13 mouse cellular contexts compared by ENCODE assay signal in genomic region chr5:148598376-148598775, GRCm38 (mm10). TPM values are rescaled to one million over a fixed set of nuclear protein-coding genes. Genes with fewer than 3 reads are reported as not detected.
DNase-seq lines count a peak whose midpoint lies in the region; ATAC-seq and TF ChIP-seq lines count a peak whose summit lies in the region.
"Had no signal": no experiment of that assay in that cellular context is flagged by ENCODE, and none has a peak within 500 bp of the region (broad histone marks: within the 10 kb centered on the region; RNA-seq: fewer than 3 reads in every experiment).

No protein-coding gene starts in this region.

- H3K4me2 ChIP-seq in liver, embryonic 12.5 days = no peak overlapping the region
- no peak overlapping the region for H3K4me2 ChIP-seq in limb, embryonic 11.5 days (ENCODE audit: low read depth, severe bottlenecking)
- H3K4me2 ChIP-seq in stomach, embryonic 15.5 days = no peak overlapping the region
- H3K4me2 ChIP-seq in heart, embryonic 12.5 days = no peak overlapping the region
- H3K4me2 ChIP-seq: hindbrain, embryonic 15.5 days; midbrain, embryonic 13.5 days had no signal

- WGBS in liver, adult 2 months = 29% methylated on average over 9 of the region's 9 CpGs
- WGBS in liver, embryonic 12.5 days (ENCODE audit: insufficient replicate concordance) = 69% methylated on average over 9 of the region's 9 CpGs
- 13% methylated on average over 9 of the region's 9 CpGs for WGBS in limb, embryonic 11.5 days
- 64% methylated on average over 9 of the region's 9 CpGs for WGBS in stomach, embryonic 15.5 days
- WGBS in heart, embryonic 12.5 days = 63% methylated on average over 9 of the region's 9 CpGs

- TF ChIP-seq CTCF in liver, adult 2 months (IDR thresholded peaks at IDR 0.05; ENCODE audit: low read depth, low read length) = no peak

- peaks cover 3% of the 10 kb centered on the region for H3K4me1 ChIP-seq in liver, adult 2 months (ENCODE audit: control insufficient read depth, insufficient read depth, low read length)
- no peaks in the 10 kb centered on the region for H3K4me1 ChIP-seq in liver, embryonic 12.5 days
- H3K4me1 ChIP-seq in limb, embryonic 11.5 days (ENCODE audit: control insufficient read depth, insufficient read depth, low read length) = 0 out of 2 replicates have a peak, but pooled peaks cover 5% of the 10 kb centered on the region
- H3K4me1 ChIP-seq in stomach, embryonic 15.5 days = no peaks in the 10 kb centered on the region
- 0 out of 2 replicates have a peak, but pooled peaks cover 3% of the 10 kb centered on the region for H3K4me1 ChIP-seq in heart, embryonic 12.5 days (replicated peaks)
- H3K4me1 ChIP-seq: hindbrain, embryonic 15.5 days had no signal

- H3K9ac ChIP-seq in liver, adult 2 months (ENCODE audit: low read depth, low read length) = no peak overlapping the region
- H3K9ac ChIP-seq in liver, embryonic 12.5 days = no peak overlapping the region
- H3K9ac ChIP-seq in limb, embryonic 11.5 days (ENCODE audit: low read length) = no peak overlapping the region
- H3K9ac ChIP-seq in stomach, embryonic 15.5 days = no peak overlapping the region
- H3K9ac ChIP-seq in heart, embryonic 12.5 days = no peak overlapping the region
- H3K9ac ChIP-seq: hindbrain, embryonic 15.5 days; midbrain, embryonic 13.5 days had no signal

- H3K9me3 ChIP-seq in liver, embryonic 12.5 days (replicated peaks) = peaks cover 10% of the 10 kb centered on the region; the same call in 1 of the 2 replicates
- H3K9me3 ChIP-seq in limb, embryonic 11.5 days (ENCODE audit: control insufficient read depth, low read length) = no peaks in the 10 kb centered on the region
- H3K9me3 ChIP-seq in stomach, embryonic 15.5 days = no peaks in the 10 kb centered on the region
- H3K9me3 ChIP-seq in heart, embryonic 12.5 days (replicated peaks) = peaks cover 9% of the 10 kb centered on the region
- H3K9me3 ChIP-seq: hindbrain, embryonic 15.5 days; midbrain, embryonic 13.5 days had no signal

- no peak for TF ChIP-seq POLR2A in liver, adult 2 months (IDR thresholded peaks at IDR 0.05; ENCODE audit: extremely low read depth, insufficient read depth, low read length)

- ATAC-seq in liver, embryonic 12.5 days = no peak
- 0 out of 2 replicates have a peak, but pooled peaks have one; percentile 57 for ATAC-seq in limb, embryonic 11.5 days (ENCODE audit: insufficient number of reproducible peaks, low FRiP score, low TSS enrichment, low read depth)
- peak; percentile 63; the same call in 1 of the 2 replicates for ATAC-seq in stomach, embryonic 15.5 days (ENCODE audit: insufficient read depth, low FRiP score, low read depth)
- ATAC-seq in heart, embryonic 12.5 days (ENCODE audit: insufficient number of reproducible peaks, low FRiP score) = no peak
- ATAC-seq: midbrain, embryonic 13.5 days had no signal

- no peak overlapping the region for H3K4me3 ChIP-seq in liver, adult 2 months (ENCODE audit: insufficient read depth, low read depth, low read length)
- H3K4me3 ChIP-seq in liver, embryonic 12.5 days = no peak overlapping the region
- H3K4me3 ChIP-seq in limb, embryonic 11.5 days (ENCODE audit: low read depth, low read length) = no peak overlapping the region
- no peak overlapping the region for H3K4me3 ChIP-seq in stomach, embryonic 15.5 days (replicated peaks)
- H3K4me3 ChIP-seq in heart, embryonic 12.5 days = no peak overlapping the region
- H3K4me3 ChIP-seq: hindbrain, embryonic 15.5 days; midbrain, embryonic 13.5 days had no signal

- H3K36me3 ChIP-seq in liver, adult 2 months (ENCODE audit: control insufficient read depth, insufficient read depth, low read length) = no peaks in the 10 kb centered on the region
- H3K36me3 ChIP-seq in liver, embryonic 12.5 days = no peaks in the 10 kb centered on the region
- H3K36me3 ChIP-seq in limb, embryonic 11.5 days (ENCODE audit: control insufficient read depth, insufficient read depth, low read length) = no peaks in the 10 kb centered on the region
- no peaks in the 10 kb centered on the region for H3K36me3 ChIP-seq in stomach, embryonic 15.5 days
- no peaks in the 10 kb centered on the region for H3K36me3 ChIP-seq in heart, embryonic 12.5 days
- H3K36me3 ChIP-seq: hindbrain, embryonic 15.5 days; midbrain, embryonic 13.5 days had no signal

- no peaks in the 10 kb centered on the region for H3K79me2 ChIP-seq in liver, adult 2 months (ENCODE audit: control insufficient read depth, insufficient read depth, low read length)

- no peaks in the 10 kb centered on the region for H3K27me3 ChIP-seq in liver, adult 2 months (ENCODE audit: control insufficient read depth, insufficient read depth, low read length)
- H3K27me3 ChIP-seq in liver, embryonic 12.5 days (replicated peaks) = no peaks in the 10 kb centered on the region
- H3K27me3 ChIP-seq in limb, embryonic 11.5 days (ENCODE audit: control insufficient read depth, insufficient read depth, low read length) = no peaks in the 10 kb centered on the region
- H3K27me3 ChIP-seq in stomach, embryonic 15.5 days (replicated peaks) = no peaks in the 10 kb centered on the region
- no peaks in the 10 kb centered on the region for H3K27me3 ChIP-seq in heart, embryonic 12.5 days (replicated peaks)
- H3K27me3 ChIP-seq: hindbrain, embryonic 15.5 days; midbrain, embryonic 13.5 days had no signal

- DNase-seq in liver, adult 2 months (ENCODE audit: extremely low read depth, low read depth, low spot score) = peak; percentile 51
- peak; percentile 69 for DNase-seq in kidney, adult 18-20 months
- DNase-seq in limb, embryonic 11.5 days (ENCODE audit: low spot score) = peak; percentile 86
- no peak for DNase-seq in right cerebral cortex, adult 2 months (ENCODE audit: low spot score in 2 of 2)
- DNase-seq in adrenal gland, adult 8-10 months = no peak
- DNase-seq: adrenal gland, postnatal 25 days; cerebellum, adult 9-11 months; heart, adult 18-20 months had no signal

- no peak overlapping the region for H3K27ac ChIP-seq in liver, adult 2 months (replicated peaks; ENCODE audit: insufficient read depth, low read depth, low read length)
- no peak overlapping the region for H3K27ac ChIP-seq in liver, embryonic 12.5 days
- 0 out of 2 replicates have a peak overlapping the region, but pooled peaks have one; percentile 2 for H3K27ac ChIP-seq in limb, embryonic 11.5 days (replicated peaks; ENCODE audit: low read depth, low read length)
- H3K27ac ChIP-seq in stomach, embryonic 15.5 days = no peak overlapping the region
- H3K27ac ChIP-seq in heart, embryonic 12.5 days (ENCODE audit: poor library complexity, severe bottlenecking) = no peak overlapping the region
- H3K27ac ChIP-seq: hindbrain, embryonic 15.5 days; midbrain, embryonic 13.5 days had no signal

RNA-seq across cellular contexts. Expression of gene Ubl3, which starts 45.8 kb away (rescaled TPM):
- total RNA-seq in liver, adult 2 months (2014; rRNA removed) = 58.0 and 61.8 TPM in 2 replicates
- polyA plus RNA-seq in liver, adult 2 months (2012; rRNA removed) = 32.4 and 38.4 TPM in 2 replicates
- 34.0 and 36.3 TPM in 2 replicates for polyA plus RNA-seq in liver, embryonic 12.5 days (2016; fragmentation: Nextera tagmentation; extraction: Ambion mirVana)
- 50.6 and 51.3 TPM in 2 replicates for polyA plus RNA-seq in limb, embryonic 11.5 days (2014; fragmentation: Nextera tagmentation; extraction: Ambion mirVana)
- polyA plus RNA-seq in stomach, embryonic 15.5 days (2015; fragmentation: Nextera tagmentation; extraction: Ambion mirVana) = 74.8 and 77.7 TPM in 2 replicates
- 100 to 1,000 TPM; 150 to 176 (median 164) TPM for total RNA-seq in adrenal gland, adult 8-10 months (2022)
- 69.1 and 70.4 TPM in 2 replicates for polyA plus RNA-seq in heart, embryonic 12.5 days (2016; fragmentation: Nextera tagmentation; extraction: Ambion mirVana)

Comparison
In these comparisons a context has a peak if more than half of its experiments do, and no peak if none do; other contexts are left out.
1. DNase-seq: peak in liver, adult 2 months (single experiment), kidney, adult 18-20 months (single experiment) and limb, embryonic 11.5 days (single experiment); none in right cerebral cortex, adult 2 months (0 of 2) and adrenal gland, adult 8-10 months (single experiment).
2. ATAC-seq: peak in limb, embryonic 11.5 days (single experiment) and stomach, embryonic 15.5 days (single experiment); none in liver, embryonic 12.5 days (single experiment) and heart, embryonic 12.5 days (single experiment).